Mouse (Mus musculus): ENCODE measurements at regions not wholly inside any gene's neighbourhood (a gene's known extent, or its start where the extent isn't known, plus 50 kb on each side); places are given as distances from the start of the nearest gene placed in this dataset.

DNA sequence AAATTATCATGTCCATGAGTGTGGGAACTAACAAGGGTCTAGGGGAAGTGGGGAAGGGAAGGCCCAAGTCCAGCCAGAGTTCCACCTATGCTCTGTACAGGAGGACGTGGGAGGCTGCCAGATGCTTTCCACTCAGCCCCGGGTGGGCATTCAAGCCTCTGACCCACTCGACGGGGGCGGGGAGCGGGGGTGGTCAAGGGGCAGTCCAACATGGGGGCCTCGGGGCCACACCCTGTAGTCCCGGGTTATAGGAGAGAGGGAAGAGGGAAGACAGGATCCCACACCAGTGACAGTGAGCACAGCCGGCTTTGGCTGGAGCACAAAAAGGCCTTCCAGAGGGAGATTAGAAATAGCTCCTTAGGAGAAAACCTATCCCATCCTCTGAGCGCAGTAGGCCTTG is 283.1 kb upstream of the Ddi1 start:
- TF ChIP-seq EP300 (IDR thresholded peaks at IDR 0.05) (no peak), CTCF (IDR thresholded peaks at IDR 0.05) (no peak)
